Mouse (Mus musculus) brain, embryonic 18.5 days (tissue): Measurements from ENCODE around the gene Msrb3.
"Not testable (repeated sequence)": the region's sequence is repeated elsewhere in the genome, so short reads cannot be mapped to it uniquely, and the experiment has no call there.

Experiments
- DNase-seq: peaks from one replicate; pipeline ENCODE4 v3.0.0-alpha.2; 2012; ENCODE audit warnings: low read depth, low spot score

Msrb3 gene

GRCm38 (mm10) chr10:120751295-120751722 lies 147.6 kb downstream of the Msrb3 start:
- DNase-seq, result no peak

- not testable (repeated sequence) for DNase-seq
Observed at GRCm38 (mm10) chr10:120749556-120749955, 149.3 kb downstream of the Msrb3 start.

- DNase-seq, result no peak
Observed at GRCm38 (mm10) chr10:120748156-120748555, 150.7 kb downstream of the Msrb3 start.

DNA sequence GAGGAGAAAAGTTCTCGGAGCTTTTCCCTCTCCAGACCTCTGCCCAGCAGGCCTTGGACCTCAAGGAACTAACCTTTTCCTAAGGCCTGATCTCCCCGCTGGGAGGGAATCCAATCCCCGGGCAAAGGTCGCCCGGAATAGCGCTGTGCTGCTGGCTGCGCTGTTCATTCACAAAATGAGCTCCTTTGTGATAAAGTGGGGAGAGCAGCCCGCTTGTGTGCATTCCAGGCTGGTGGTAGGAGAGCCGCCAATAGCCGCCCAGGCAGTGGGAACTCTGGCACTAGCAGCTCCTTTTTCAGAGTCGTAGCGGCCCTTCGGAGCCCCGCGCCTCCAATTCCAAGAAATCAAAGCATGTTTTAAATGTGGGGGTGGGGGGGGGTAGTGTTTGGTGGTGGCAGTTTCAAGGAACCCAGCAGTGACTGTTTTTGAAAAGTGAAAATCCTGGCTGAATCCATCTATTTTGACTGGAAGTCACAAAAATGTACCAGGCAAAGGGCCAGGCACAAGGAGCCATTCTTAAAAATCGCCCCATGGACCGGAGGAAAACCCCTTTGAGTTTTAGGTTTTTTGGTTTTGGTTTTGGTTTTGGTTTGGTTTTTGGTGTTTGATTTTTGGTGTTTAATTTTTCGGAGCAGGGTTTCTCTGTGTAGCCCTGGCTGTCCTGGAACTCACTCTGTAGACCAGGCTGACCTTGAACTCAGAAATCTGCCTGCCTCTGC lies 153.6 kb downstream of the Msrb3 start:
- DNase-seq, result peak; percentile 42

DNA sequence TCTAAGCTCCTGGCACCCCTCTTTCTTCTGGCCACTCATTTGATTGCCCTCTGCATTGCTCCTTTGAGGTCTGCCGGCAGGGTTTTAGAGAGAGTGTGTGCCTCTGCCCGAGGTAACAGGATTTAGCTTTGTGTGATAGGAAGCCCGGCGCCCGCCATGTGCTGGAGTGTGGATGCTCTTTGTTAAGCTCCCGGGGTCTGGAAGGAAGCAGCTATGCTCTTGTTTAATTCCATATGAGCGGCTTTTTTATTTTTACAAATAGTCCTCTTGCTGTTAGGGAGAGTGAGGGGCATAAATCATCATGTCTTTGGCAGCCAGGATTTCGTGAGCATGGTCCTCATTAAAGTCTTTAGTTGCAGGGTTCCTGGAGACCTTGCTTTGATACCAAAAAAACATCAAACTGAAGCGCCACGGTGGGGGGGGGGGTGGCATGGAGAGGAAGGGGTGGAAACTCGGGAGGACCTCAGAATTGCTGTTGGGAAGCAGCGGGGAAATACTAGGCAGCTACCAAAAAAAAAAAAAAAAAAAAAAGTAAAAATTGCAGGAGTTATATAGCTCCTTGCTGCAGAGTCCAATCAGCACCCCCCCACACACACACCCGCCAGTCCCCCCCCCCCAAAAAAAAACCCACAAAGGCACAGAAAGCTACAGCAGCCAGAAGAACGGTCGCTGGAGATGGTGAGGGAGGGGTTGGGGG lies 154.3 kb downstream of the Msrb3 start:
- peak; percentile 22 for DNase-seq

DNA sequence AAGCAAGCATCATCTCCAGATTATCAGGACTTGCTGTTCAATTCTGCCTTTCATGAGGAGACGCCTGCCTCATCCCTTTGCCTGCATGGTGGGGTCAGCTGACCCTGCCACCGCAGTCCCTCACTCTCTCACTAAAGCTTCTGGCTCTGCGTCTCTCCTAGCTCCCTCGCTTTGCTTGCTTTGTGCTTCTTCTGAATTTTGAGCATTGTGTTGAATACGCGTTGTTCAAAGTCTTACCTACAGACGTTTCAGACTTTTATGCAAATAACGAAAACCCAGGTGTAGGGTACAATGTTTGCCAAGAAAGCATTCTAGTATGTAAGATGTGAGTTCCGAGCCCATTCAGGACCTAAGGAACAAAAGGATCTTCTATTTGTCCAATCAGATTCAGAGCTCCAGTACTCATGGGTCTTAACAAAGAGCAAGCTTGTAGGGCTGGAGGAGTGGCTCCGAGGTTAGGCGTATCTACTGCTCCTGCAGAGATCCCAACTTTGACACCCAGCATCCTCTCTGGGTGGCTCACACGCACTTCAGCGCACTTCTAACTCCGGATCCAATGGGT lies 162.3 kb downstream of the Msrb3 start:
- no peak for DNase-seq

DNA sequence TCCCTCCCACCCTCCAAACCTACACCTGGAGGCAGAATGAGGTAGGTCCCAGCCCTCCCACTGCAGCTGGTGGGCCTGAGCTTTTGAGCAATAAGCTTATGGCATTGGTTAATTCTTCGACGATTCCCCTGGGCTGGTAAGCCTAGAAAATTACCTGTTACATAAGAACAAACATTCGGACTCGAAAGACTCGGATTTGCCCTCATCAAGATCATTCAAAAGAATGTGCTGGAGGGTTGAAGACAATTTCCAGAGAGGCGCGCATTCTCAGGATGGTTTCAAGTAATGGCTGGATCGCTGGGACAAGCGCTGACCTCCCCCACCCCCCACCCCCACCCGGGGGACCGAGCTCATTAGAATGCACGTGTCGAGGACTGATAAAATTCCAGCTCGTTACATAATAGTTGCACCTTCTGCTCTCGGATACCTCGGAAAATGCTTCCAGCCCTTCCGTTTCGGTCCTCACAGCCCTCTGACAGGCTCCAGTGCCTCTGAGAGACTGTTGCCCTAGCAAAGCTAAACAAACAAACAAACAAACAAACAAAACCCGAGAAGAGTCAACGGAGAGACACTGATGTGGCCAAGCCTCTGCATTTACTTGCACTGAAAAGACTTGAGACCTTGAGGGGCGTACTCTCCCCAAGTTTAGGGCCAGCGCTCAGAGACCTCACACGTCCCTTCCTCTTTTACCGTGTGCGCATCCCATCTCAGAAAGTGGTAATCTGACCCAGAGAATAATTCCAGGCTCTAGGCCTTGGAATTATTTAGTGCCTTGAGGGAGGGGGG lies 163.0 kb downstream of the Msrb3 start:
- no peak for DNase-seq

GRCm38 (mm10) chr10:120734364-120734763 lies 164.5 kb downstream of the Msrb3 start:
- DNase-seq, result no peak
